Mouse (Mus musculus) left cerebral cortex, adult 2 months (tissue): ENCODE measurements around the gene Olfr862. TPM values are rescaled to one million over a fixed set of nuclear protein-coding genes. Genes with fewer than 3 reads are reported as not detected.

ENCODE experiments used
- DNase-seq, 2 experiments: peaks; one replicate each; pipeline ENCODE4 v3.0.0; 2021 to 2022; ENCODE audit warnings: low spot score in 2 of 2, mixed read lengths in 1 of 2; ENCODE audit errors: extremely low spot score in 1 of 2
- H3K27ac ChIP-seq: fragments of 200-600 bp; 2 replicates; pipeline ENCODE4 v1.8.1; 2022
- H3K4me3 ChIP-seq: fragments of 200-600 bp; 2 replicates; pipeline ENCODE4 v1.8.1; 2022
- CTCF ChIP-seq: fragments of 200-600 bp; IDR thresholded peaks from 2 replicates; pipeline ENCODE4 v1.8.1; 2022; ENCODE audit warnings: antibody characterized with exemption, mild to moderate bottlenecking, moderate library complexity
- intact Hi-C: fragments of 180-260 bp; cut with DNase I; formaldehyde crosslinking; loops from one replicate; pipeline ENCODE4 v1.15.1; 2025
- long read RNA-seq, 2 experiments: library from polyadenylated mRNA; stranded (forward); transcript quantifications; one replicate each; pipeline ENCODE4 v2.0.0; 2021; ENCODE audit warnings: borderline mapping rate in 2 of 2
- total RNA-seq, 2 experiments: library from RNA; stranded (reverse); gene quantifications; 2 replicates each; pipeline ENCODE4 v1.2.3; 2021

The Olfr862 gene
- not detected for total RNA-seq
- long read RNA-seq, experiment 1: 0 reads
- long read RNA-seq, experiment 2: 0 reads

DNA sequence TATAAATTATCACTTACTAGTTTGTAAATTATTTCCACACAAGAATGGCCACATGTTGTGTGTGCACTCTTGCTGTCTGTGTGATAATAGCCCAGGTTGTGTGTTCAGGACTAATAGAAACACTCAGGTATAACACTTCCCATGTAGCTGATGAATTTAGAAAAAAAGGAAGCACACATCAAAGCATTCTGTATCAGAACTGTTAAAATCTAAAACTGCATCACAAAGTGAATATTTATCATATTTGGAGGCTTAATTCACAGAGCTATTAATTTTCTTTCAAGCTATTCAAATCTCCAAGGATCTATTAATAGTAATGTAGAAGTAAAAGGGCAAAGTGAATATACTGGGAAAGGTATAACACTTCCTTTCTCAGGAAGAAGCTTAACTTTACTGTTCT, at the start of gene Olfr862:
Gene Olfr862, minus strand, starts transcription at position 101 of the 400 bp plus-strand sequence.
- no peak for DNase-seq
- intact Hi-C loops: no loop called here
- no peak for TF ChIP-seq CTCF
- Histone ChIP-seq H3K4me3 (no peak within 1 kb of the TSS), H3K27ac (no peak within 1 kb of the TSS)

DNA sequence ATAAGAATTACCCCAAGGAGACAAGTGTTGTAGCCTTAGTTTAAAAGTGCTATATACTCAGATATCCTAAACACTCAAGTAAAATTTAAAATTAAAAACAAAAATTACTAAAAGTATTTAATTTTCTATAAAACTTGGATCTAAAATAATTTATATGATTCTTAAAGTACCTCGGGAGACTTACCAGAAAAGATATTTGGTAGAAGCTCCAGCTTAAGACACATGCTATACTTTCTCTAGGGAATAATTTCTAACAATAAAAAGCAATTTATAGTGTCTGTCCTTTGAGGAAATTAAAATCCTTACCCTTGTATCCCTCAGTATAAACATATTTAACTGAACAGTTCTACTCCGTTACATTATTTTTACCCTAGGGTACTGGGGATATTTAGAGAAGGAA, 28.8 kb upstream of the Olfr862 start, which contains the start of gene Olfr77:
Gene Olfr77, plus strand, starts transcription at position 301 of the 400 bp plus-strand sequence.
- Histone ChIP-seq H3K4me3 (no peak within 1 kb of the TSS), H3K27ac (no peak within 1 kb of the TSS)
- TF ChIP-seq CTCF: no peak
- intact Hi-C loops: no loop called here
- DNase-seq: no peak

DNA sequence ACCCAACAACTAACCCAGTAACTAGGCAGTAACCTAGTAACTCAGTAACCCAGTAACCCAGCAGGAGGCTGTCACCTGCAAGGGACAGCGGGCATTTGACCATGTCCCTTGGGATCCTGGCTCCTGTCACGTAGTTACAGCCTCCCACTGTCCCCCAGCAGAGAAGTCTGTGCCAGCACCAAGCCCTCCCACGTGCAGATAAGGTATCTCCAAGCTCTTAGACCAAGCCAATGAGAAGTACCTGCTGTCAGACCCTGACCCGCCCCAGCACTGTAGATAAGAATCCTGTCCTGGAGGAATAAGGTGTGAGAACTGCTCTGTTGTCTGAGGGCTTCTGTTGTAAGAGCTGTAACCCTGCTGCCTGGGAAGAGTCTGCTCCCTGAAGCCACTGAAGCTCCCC, 23.4 kb upstream of the Olfr862 start:
- intact Hi-C loops: no loop called here
- H3K4me3 ChIP-seq: no peak overlapping the region
- no peak overlapping the region for H3K27ac ChIP-seq
- TF ChIP-seq CTCF: no peak
- no peak for DNase-seq

DNA sequence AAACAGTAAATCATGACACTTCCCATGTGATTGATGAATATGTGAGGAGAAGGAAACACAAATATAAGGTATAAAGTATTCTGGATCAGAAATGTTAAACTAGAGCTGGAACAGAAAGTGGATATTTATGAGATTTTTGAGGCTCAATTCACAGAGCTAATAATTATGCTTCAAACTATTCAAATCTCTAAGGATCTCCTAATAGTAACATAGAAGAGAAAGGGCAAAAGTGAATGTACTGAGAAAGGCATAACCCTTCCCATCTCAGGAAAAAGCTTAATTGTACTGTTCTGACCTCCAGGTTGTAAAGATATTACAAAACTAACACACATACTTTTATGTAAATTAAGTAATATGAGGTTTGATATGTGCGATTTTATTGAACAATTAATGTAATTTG, 38.2 kb downstream of the Olfr862 start, which contains the start of gene Olfr860:
Gene Olfr860, minus strand, starts transcription at position 101 of the 400 bp plus-strand sequence.
- no peak for TF ChIP-seq CTCF
- no peak for DNase-seq
- intact Hi-C loops: no loop called here
- H3K4me3 ChIP-seq: no peak within 1 kb of the TSS
- no peak within 1 kb of the TSS for H3K27ac ChIP-seq

Other genes with a start within 250 kb of the Olfr862 start
- not detected for gene Olfr857, start 178.6 kb downstream of the Olfr862 start, total RNA-seq
- not detected for gene Olfr58, start 107.7 kb downstream of the Olfr862 start, total RNA-seq
- not detected for gene Olfr859, start 83.1 kb downstream of the Olfr862 start, total RNA-seq
- gene Olfr860, start 38.3 kb downstream of the Olfr862 start, total RNA-seq: not detected
- gene Olfr77, start 28.9 kb upstream of the Olfr862 start, total RNA-seq: not detected
- not detected for gene Olfr866, start 140.0 kb upstream of the Olfr862 start, total RNA-seq
- gene Olfr867, start 169.6 kb upstream of the Olfr862 start, total RNA-seq: not detected
- not detected for gene Olfr868, start 210.6 kb upstream of the Olfr862 start, total RNA-seq
- not detected for gene Olfr869, start 241.0 kb upstream of the Olfr862 start, total RNA-seq